Mouse (Mus musculus): ENCODE data around the gene Exoc3l4. TPM values are rescaled to one million over a fixed set of nuclear protein-coding genes. Genes with fewer than 3 reads are reported as not detected.

Gene Exoc3l4
- polyA plus RNA-seq, 1 experiment from 2014 or later: 5.2 TPM

- H3K27ac ChIP-seq: peak overlapping the region; percentile 78; the same call in 1 of the 2 replicates
- WGBS: 25% methylated on average over 14 of the region's 14 CpGs
- no peaks in the 10 kb centered on the region for H3K9me3 ChIP-seq
- no peak for DNase-seq (ENCODE audit: extremely low spot score, low spot score)
- peaks cover 68% of the 10 kb centered on the region for H3K4me1 ChIP-seq
- H3K36me3 ChIP-seq (replicated peaks): no peaks in the 10 kb centered on the region
- H3K27me3 ChIP-seq (ENCODE audit: poor library complexity, severe bottlenecking): peaks cover 100% of the 10 kb centered on the region
- no peak overlapping the region for H3K4me3 ChIP-seq
These were observed 14.3 kb downstream of the Exoc3l4 start for GRCm38 (mm10) chr12:111430868-111431817.

- Histone ChIP-seq H3K9me3 (no peaks in the 10 kb centered on the region), H3K4me1 (peaks cover 64% of the 10 kb centered on the region), H3K4me3 (no peak overlapping the region), H3K36me3 (replicated peaks) (no peaks in the 10 kb centered on the region), H3K27me3 (ENCODE audit: poor library complexity, severe bottlenecking) (peaks cover 99% of the 10 kb centered on the region), H3K27ac (peak overlapping the region; percentile 40; the same call in 1 of the 2 replicates)
- DNase-seq (ENCODE audit: extremely low spot score, low spot score): no peak
- 31% methylated on average over 4 of the region's 4 CpGs for WGBS
These were observed 15.3 kb downstream of the Exoc3l4 start for GRCm38 (mm10) chr12:111432097-111432496.

GRCm38 (mm10) chr12:111432751-111433331 is 16.0 kb downstream of the Exoc3l4 start:
- WGBS: 48% methylated on average over 4 of the region's 5 CpGs
- H3K4me1 ChIP-seq: peaks cover 68% of the 10 kb centered on the region
- H3K4me3 ChIP-seq: no peak overlapping the region
- no peaks in the 10 kb centered on the region for H3K36me3 ChIP-seq (replicated peaks)
- peak overlapping the region; percentile 40 for H3K27ac ChIP-seq
- H3K9me3 ChIP-seq: no peaks in the 10 kb centered on the region
- peaks cover 99% of the 10 kb centered on the region for H3K27me3 ChIP-seq (ENCODE audit: poor library complexity, severe bottlenecking)
- DNase-seq (ENCODE audit: extremely low spot score, low spot score): no peak

GRCm38 (mm10) chr12:111434164-111434744 is 17.4 kb downstream of the Exoc3l4 start:
- H3K4me3 ChIP-seq: no peak overlapping the region
- H3K9me3 ChIP-seq: no peaks in the 10 kb centered on the region
- H3K4me1 ChIP-seq: peaks cover 58% of the 10 kb centered on the region
- H3K27ac ChIP-seq: peak overlapping the region; percentile 52
- peaks cover 96% of the 10 kb centered on the region for H3K27me3 ChIP-seq (ENCODE audit: poor library complexity, severe bottlenecking)
- 27% methylated on average over 6 of the region's 7 CpGs for WGBS
- H3K36me3 ChIP-seq (replicated peaks): no peaks in the 10 kb centered on the region
- DNase-seq (ENCODE audit: extremely low spot score, low spot score): no peak

- peaks cover 93% of the 10 kb centered on the region for H3K27me3 ChIP-seq (ENCODE audit: poor library complexity, severe bottlenecking)
- peaks cover 53% of the 10 kb centered on the region for H3K4me1 ChIP-seq
- peak overlapping the region; percentile 52 for H3K27ac ChIP-seq
- DNase-seq (ENCODE audit: extremely low spot score, low spot score): no peak
- H3K36me3 ChIP-seq (replicated peaks): no peaks in the 10 kb centered on the region
- no peak overlapping the region for H3K4me3 ChIP-seq
- no peaks in the 10 kb centered on the region for H3K9me3 ChIP-seq
- 52% methylated on average over 8 of the region's 8 CpGs for WGBS
These were observed 18.0 kb downstream of the Exoc3l4 start for GRCm38 (mm10) chr12:111434745-111435327.

GRCm38 (mm10) chr12:111436170-111436569 is 19.4 kb downstream of the Exoc3l4 start:
- no peak overlapping the region for H3K27ac ChIP-seq
- no peak overlapping the region for H3K4me3 ChIP-seq
- DNase-seq (ENCODE audit: extremely low spot score, low spot score): no peak
- peaks cover 39% of the 10 kb centered on the region for H3K4me1 ChIP-seq
- peaks cover 93% of the 10 kb centered on the region for H3K27me3 ChIP-seq (ENCODE audit: poor library complexity, severe bottlenecking)
- H3K36me3 ChIP-seq (replicated peaks): no peaks in the 10 kb centered on the region
- 0 out of 2 replicates have a peak, but pooled peaks cover 4% of the 10 kb centered on the region for H3K9me3 ChIP-seq
- WGBS: 92% methylated on average over 3 of the region's 3 CpGs

- H3K4me1 ChIP-seq: peaks cover 41% of the 10 kb centered on the region
- DNase-seq (ENCODE audit: extremely low spot score, low spot score): no peak
- no peaks in the 10 kb centered on the region for H3K36me3 ChIP-seq (replicated peaks)
- no peak overlapping the region for H3K27ac ChIP-seq
- 76% methylated on average over 8 of the region's 8 CpGs for WGBS
- no peak overlapping the region for H3K4me3 ChIP-seq
- 0 out of 2 replicates have a peak, but pooled peaks cover 4% of the 10 kb centered on the region for H3K9me3 ChIP-seq
- peaks cover 93% of the 10 kb centered on the region for H3K27me3 ChIP-seq (ENCODE audit: poor library complexity, severe bottlenecking)
These were observed 19.8 kb downstream of the Exoc3l4 start for GRCm38 (mm10) chr12:111436640-111437039.

GRCm38 (mm10) chr12:111437222-111437900 is 20.5 kb downstream of the Exoc3l4 start:
- 0 out of 2 replicates have a peak, but pooled peaks cover 4% of the 10 kb centered on the region for H3K9me3 ChIP-seq
- H3K4me1 ChIP-seq: peaks cover 41% of the 10 kb centered on the region
- no peak overlapping the region for H3K4me3 ChIP-seq
- H3K27ac ChIP-seq: no peak overlapping the region
- no peaks in the 10 kb centered on the region for H3K36me3 ChIP-seq (replicated peaks)
- no peak for DNase-seq (ENCODE audit: extremely low spot score, low spot score)
- H3K27me3 ChIP-seq (ENCODE audit: poor library complexity, severe bottlenecking): peaks cover 93% of the 10 kb centered on the region
- 78% methylated on average over 5 of the region's 5 CpGs for WGBS

- Histone ChIP-seq H3K4me3 (no peak overlapping the region), H3K4me1 (peaks cover 41% of the 10 kb centered on the region), H3K36me3 (replicated peaks) (no peaks in the 10 kb centered on the region), H3K27ac (no peak overlapping the region), H3K27me3 (ENCODE audit: poor library complexity, severe bottlenecking) (peaks cover 93% of the 10 kb centered on the region), H3K9me3 (0 out of 2 replicates have a peak, but pooled peaks cover 4% of the 10 kb centered on the region)
- 88% methylated on average over 6 of the region's 6 CpGs for WGBS
- no peak for DNase-seq (ENCODE audit: extremely low spot score, low spot score)
These were observed 22.0 kb downstream of the Exoc3l4 start for GRCm38 (mm10) chr12:111438850-111439249.

GRCm38 (mm10) chr12:111440701-111441373 is 24.0 kb downstream of the Exoc3l4 start:
- peaks cover 46% of the 10 kb centered on the region for H3K4me1 ChIP-seq
- H3K9me3 ChIP-seq: 0 out of 2 replicates have a peak, but pooled peaks cover 4% of the 10 kb centered on the region
- H3K27me3 ChIP-seq (ENCODE audit: poor library complexity, severe bottlenecking): peaks cover 93% of the 10 kb centered on the region
- no peak for DNase-seq (ENCODE audit: extremely low spot score, low spot score)
- WGBS: 95% methylated on average over 9 of the region's 9 CpGs
- no peak overlapping the region for H3K4me3 ChIP-seq
- no peak overlapping the region for H3K27ac ChIP-seq
- H3K36me3 ChIP-seq (replicated peaks): no peaks in the 10 kb centered on the region

GRCm38 (mm10) chr12:111441523-111441922 is 24.7 kb downstream of the Exoc3l4 start:
- Histone ChIP-seq H3K27ac (no peak overlapping the region), H3K4me3 (no peak overlapping the region), H3K27me3 (ENCODE audit: poor library complexity, severe bottlenecking) (peaks cover 93% of the 10 kb centered on the region), H3K4me1 (peaks cover 53% of the 10 kb centered on the region), H3K9me3 (0 out of 2 replicates have a peak, but pooled peaks cover 4% of the 10 kb centered on the region), H3K36me3 (replicated peaks) (no peaks in the 10 kb centered on the region)
- WGBS: 58% methylated on average over 3 of the region's 3 CpGs
- no peak for DNase-seq (ENCODE audit: extremely low spot score, low spot score)

Data from forebrain, embryonic 10.5 days (tissue).